Mouse (Mus musculus): ENCODE data around the gene Sel1l3. TPM values are rescaled to one million over a fixed set of nuclear protein-coding genes. Genes with fewer than 3 reads are reported as not detected.
A peak's percentile ranks its signal among the peaks of the same experiment; 100 is the strongest.

Sel1l3 gene
- total RNA-seq, 4 experiments from 2014 or later = 55.6 to 65.4 (median 56.4) TPM

DNA sequence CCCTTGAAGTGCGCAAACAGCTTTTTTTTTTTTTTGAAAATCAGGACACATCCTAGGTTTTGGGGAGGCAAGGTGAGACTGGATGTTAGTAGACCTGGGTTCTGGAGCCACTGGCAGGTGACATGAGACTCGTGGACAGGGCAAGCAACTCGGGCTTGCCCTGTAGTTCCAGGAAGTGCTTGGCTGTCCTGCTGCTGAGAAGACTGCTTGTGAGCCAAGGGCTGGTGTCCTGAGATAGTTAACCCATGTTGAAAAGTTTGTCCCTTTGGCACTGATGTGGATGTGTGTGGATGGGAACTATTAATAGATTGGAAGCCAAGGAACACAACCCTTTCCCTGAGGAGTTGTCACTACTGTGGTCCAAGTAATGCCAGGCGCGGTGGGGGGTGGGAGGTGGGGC is 635 bp upstream of the Sel1l3 start:
- no peak for DNase-seq (ENCODE audit: low spot score in 2 of 2)

DNA sequence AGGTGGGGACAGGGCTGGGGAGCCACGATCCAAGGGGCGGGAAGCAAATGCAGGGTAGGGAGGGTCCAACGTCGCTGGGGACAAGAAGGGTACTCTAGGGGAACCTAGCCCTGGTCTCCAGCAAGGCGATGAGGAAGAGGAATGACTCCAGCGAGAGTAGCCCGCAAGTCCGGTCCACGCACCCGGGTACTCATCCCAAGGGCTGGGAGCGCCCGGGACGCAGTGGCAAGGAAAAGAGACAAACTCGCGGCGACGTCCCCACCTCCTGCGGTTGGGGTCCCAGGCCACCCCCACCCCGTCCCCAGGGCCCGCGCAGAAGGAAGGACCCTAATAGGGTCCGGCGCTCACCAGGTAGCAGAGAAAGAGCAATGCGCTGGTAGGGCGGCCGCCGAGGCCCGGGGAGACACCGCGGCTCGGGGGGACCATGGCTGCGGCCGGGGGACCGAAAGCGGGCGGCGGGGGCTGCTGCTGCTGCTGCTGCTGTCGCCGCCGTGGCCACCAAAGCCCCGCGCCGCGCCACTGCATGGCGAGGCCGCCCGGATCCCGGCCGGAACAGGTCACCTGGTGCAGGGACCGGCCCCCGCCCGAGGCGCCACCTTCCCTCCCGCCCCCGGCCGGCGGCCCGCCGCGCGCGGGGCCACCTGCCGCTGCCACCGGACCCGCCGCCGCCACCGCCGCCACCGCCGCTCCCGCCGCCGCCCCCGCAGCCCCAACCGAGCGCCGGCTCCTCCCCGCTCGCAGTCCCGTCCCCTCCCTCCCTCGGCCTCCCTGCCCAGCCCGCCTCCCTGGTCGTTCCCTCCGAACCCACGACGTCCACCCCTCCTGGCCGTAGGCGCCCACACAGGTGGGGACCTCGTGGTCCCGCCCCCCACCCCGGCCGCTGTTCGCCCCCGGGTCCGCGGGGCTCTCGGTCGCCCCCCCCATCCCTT is 681 bp downstream of the Sel1l3 start:
- DNase-seq (ENCODE audit: low spot score in 2 of 2) = no peak

DNA sequence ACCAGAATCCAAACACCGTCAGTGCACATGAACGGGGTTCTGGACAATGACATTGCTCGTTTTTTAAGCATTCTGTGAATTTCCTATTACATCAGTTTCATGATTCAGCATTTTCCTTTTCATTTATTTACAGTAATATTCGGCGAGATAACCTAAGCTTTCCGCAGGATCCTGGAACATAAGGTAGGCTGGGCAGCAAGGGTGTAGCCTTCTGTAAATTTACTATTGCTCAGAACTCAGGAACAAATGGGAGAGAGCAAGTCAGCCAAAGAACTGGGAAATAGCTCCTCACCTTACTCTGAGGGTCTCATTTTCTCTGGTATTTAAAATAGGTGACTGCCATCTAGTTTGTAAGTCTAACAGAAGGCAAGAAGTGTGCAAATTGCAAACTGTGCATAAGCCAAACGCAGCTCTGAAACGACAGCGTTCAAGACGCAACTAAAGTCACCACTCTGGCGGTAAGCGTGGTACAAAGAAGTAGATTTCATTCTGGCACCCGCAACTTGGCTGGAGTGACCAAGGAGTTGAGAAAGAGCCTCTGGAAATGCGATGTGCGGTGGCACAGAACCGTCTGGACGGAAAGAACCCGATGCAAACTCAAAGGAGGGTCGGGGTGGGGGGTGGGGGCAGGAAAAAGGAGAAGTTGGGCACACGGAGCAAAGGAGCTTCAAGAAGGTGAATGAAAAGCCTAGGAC is 1.5 kb downstream of the Sel1l3 start:
- no peak for DNase-seq (ENCODE audit: low spot score in 2 of 2)

GRCm38 (mm10) chr5:53211241-53211640 is 2.5 kb downstream of the Sel1l3 start:
- no peak for DNase-seq (ENCODE audit: low spot score in 2 of 2)

DNA sequence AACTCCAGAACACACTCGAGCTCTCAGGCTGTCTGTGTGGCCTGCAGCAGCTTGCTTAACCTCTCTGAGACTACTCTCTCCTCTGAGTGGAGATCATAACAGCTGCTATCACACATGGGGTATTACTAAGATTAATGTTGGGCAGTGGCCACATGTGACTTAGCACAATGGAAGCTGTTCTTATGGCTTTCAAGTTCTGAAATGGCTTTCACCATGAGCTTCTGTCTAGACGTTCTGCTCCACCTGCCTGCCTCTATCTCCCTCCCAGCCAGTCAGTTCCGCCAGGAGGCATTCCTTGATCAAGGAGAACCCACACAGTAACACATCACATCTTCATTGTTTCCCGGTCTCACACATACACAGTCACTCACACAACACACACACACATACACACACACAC is 3.2 kb downstream of the Sel1l3 start:
- no peak for DNase-seq (ENCODE audit: low spot score in 2 of 2)

GRCm38 (mm10) chr5:53209773-53210172 is 4.0 kb downstream of the Sel1l3 start:
- DNase-seq (ENCODE audit: low spot score in 2 of 2) = no peak

DNA sequence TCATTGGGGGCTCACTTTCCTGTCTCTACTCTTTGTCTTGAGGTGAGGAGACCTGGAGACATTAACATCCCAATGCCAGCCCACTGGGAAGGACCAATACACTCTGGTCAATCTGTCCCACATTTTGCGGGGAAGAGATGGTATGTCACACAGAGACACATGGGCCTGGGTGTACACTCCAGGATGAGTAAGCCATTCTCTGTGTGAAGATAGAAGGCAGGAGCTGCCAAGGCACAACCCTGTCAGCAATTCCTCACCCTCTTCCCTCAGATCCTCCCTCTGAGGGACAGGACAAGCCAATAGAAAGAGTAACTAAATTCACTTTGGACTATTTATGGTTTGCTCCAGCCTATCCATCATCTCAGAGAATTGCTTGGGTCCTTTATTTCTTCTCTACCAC is 5.0 kb downstream of the Sel1l3 start:
- DNase-seq (ENCODE audit: low spot score in 2 of 2) = no peak

GRCm38 (mm10) chr5:53206575-53206974 is 7.2 kb downstream of the Sel1l3 start:
- DNase-seq (ENCODE audit: low spot score in 2 of 2) = no peak

- no peak for DNase-seq (ENCODE audit: low spot score in 2 of 2)
Measured at GRCm38 (mm10) chr5:53202748-53203147, 11.0 kb downstream of the Sel1l3 start.

DNA sequence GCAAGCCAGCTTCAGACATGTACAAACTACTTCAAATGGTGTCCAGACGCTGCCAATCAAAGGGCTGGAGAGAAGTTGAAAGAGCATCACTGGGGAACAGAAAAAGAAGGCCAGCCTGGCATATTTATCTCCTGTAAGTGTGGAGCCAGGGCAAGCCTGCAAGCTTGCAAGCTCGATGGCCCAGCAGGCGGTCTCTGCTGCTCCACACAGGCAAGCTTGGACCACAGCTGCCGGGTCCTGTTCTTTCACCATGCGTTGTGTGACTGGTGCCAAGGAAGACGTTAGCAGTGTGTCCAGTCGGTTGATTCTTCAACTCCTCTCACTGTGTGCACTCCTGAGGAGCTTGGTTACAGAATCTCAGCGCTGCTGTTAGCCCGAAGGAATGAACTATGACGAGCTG is 12.9 kb downstream of the Sel1l3 start:
- DNase-seq (ENCODE audit: low spot score in 2 of 2) = no peak

DNA sequence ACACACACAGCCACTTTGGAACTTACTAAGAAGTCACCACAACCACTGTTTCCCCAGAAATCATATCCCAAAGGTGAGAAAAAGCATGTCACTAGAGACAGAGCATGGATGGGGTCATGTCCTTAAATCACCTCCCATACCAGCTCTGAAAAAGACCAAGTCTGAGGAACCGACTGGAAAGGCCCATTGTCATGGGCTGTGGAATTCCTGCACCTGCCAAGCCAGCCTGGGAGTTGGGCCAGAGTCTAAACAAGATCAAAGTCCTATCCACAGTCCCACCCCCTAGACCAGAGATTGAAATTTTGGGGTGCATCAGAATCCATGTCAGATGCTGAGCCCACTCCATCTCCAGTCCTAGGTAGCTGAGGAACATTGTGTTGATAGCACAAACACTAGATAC is 15.3 kb downstream of the Sel1l3 start:
- no peak for DNase-seq (ENCODE audit: low spot score in 2 of 2)

DNA sequence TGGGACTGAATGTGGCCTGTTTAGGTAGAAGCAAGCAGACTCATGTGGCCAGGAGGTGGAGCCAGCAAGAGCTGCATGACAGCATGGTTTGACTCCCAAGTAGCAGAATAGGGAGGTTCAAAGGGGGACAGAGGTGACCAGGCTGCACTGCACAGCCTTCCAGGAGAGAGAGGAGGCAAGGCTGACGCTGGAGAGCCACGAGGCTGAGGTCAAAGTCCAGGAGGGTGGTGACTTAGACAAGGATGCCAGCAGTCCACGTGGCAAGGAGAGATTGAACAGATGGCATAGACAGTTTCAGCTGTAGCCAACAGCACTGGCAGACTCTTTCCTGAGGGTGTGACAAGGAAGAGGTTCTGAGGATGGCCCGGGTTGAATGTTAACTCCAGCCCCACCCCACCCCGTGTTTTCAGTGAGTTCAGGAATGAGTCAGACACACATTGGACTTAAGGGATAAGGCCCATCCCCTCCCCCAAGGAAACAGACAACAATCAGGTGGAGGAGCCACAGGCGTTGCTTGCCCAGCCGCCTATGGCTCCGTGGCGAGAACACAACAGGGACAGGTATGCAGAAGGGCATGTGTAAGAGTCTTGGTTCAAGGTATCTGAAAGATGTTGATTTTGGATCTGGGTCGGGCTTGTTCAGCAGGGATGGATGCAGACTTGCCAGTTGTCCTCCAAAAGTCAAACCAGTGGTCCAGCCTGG is 17.2 kb downstream of the Sel1l3 start:
- no peak for DNase-seq (ENCODE audit: low spot score in 2 of 2)

GRCm38 (mm10) chr5:53194841-53195240 is 18.9 kb downstream of the Sel1l3 start:
- no peak for DNase-seq (ENCODE audit: low spot score in 2 of 2)

DNA sequence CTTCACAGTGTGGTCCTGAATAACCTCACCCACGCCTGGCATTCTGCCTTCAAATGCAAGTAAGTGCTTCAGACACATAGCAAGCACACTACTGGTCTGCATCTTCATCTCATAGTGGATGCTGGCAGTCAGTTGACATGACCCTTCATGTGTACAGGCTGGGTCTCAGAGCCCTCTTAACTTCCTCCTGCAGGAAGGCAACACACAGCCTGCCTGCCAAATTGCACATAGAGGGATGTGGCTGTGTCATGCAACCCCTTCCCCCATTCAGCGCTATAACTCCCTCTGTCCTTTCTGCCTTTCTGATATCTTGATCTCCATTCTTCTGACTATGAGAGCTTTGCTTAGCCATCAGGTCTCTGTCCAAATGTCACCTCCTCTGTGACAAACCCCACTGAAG is 19.3 kb downstream of the Sel1l3 start:
- DNase-seq (ENCODE audit: low spot score in 2 of 2) = no peak

DNA sequence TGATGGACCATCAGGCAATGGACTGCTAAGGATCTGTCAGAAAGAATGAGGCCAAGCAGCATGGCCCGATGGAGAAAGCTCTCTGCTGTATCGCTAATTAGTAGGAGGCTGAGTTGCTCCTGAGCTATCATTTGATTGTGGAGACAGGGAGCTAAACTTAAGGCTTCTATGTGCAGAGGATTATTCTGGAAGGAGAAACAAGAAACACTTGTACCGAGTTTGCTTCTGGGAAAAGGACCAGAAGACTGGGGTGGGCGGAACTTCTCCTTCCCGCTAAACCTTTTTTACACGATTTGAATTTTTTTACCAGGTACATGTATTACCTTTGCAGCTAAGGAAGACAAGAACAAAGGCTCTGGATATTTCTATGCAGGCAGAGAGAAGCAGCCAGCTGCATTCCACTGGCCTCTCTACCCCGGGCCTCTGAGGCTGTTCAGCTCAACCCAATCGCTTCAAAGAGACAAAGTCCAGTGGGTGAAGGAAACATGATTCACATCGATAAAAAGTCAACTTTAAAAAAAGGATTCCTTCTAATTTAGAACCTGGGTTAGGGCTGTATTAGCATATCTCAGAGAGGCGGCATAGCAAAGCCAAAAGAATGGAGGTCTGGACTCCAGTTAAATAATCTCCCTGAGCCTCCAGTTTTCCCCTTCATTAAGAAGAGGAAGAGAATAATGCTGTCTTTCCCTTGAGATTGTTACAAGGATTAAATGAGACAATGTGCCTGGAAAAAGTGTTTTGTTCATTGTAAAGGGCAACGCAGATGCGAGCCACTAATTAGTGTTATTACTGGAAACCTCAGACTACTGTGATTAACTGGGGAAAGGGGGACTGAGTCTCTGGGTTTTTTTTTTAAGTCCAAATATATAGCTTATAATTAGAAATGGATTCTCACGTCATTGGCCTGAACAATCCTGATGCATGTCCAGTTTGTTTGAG is 20.4 kb downstream of the Sel1l3 start:
- DNase-seq (ENCODE audit: low spot score in 2 of 2) = no peak

- DNase-seq (ENCODE audit: low spot score in 2 of 2) = no peak
Measured at GRCm38 (mm10) chr5:53188608-53189007, 25.1 kb downstream of the Sel1l3 start.

DNA sequence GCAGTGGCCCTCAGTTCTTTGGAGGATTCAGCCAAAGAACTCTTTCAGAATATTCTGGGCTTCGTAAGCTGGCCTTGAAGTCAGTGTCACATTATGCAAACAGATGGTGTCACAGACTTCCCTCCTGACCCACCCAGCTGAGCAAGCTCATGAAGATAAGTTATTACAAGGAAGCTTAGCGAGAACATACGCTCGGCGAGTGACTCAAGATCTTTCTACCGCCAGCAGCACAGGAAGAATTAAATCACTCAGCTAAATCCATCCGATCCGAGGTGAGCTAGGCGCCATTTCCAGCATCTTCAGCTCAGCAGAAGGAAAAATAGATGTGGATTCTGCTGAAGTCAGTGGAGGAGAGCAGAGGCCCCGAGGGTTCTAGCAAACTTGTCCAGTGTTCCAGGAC is 26.5 kb downstream of the Sel1l3 start:
- DNase-seq (ENCODE audit: low spot score in 2 of 2) = peak in 1 of 2 experiments; percentile 72

GRCm38 (mm10) chr5:53185803-53186202 is 27.9 kb downstream of the Sel1l3 start:
- DNase-seq (ENCODE audit: low spot score in 2 of 2) = no peak

GRCm38 (mm10) chr5:53179965-53180364 is 33.8 kb downstream of the Sel1l3 start:
- no peak for DNase-seq (ENCODE audit: low spot score in 2 of 2)

DNA sequence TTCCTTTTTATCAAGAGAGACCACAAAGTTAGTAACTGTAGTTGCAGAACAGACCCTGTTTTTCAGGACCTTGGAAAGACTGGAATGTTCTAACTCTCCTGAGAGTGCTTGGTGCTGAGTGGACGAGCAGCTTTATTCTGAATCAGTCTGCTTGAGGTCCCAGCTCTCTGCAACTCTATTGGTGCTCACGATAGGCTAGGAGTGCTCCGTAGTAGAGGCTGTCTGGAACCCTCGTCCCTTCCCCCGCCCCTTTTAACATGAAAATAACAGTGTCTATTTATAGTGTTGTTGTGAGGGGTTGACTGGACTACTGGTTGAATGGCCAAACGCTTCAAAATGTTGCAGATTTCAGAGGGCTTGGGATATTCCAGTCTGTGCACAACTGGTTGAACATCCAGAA is 37.0 kb downstream of the Sel1l3 start:
- DNase-seq (ENCODE audit: low spot score in 2 of 2) = no peak

GRCm38 (mm10) chr5:53176075-53176474 is 37.7 kb downstream of the Sel1l3 start:
- no peak for DNase-seq (ENCODE audit: low spot score in 2 of 2)

Measured in left cerebral cortex, adult 8-10 months (tissue).